Mouse (Mus musculus) common myeloid progenitor, adult 5-6 weeks (primary cell): ENCODE measurements at regions not wholly inside any gene's neighbourhood (a gene's known extent, or its start where the extent isn't known, plus 50 kb on each side); places are given as distances from the start of the nearest gene placed in this dataset.
A peak's percentile ranks its signal among the peaks of the same experiment; 100 is the strongest.

Experiments used
- ATAC-seq: replicated peaks from 2 replicates; pipeline ENCODE4 v1.8.0; 2016; ENCODE audit warnings: low read depth, mild to moderate bottlenecking, moderate TSS enrichment, inconsistent platforms; ENCODE audit not compliant: poor library complexity, severe bottlenecking

- peak; percentile 50 for ATAC-seq
Measured at GRCm38 (mm10) chr1:55807028-55807427, 401.3 kb downstream of the Plcl1 start.

GRCm38 (mm10) chr1:55808724-55809519 is 403.2 kb downstream of the Plcl1 start:
- ATAC-seq: peak; percentile 81

GRCm38 (mm10) chr1:55812486-55812885 is 406.8 kb downstream of the Plcl1 start:
- peak; percentile 30; the same call in 1 of the 2 replicates for ATAC-seq

GRCm38 (mm10) chr1:55820866-55821500 is 415.3 kb downstream of the Plcl1 start:
- ATAC-seq: peak; percentile 63

GRCm38 (mm10) chr1:55822599-55822998 is 416.9 kb downstream of the Plcl1 start:
- ATAC-seq: peak; percentile 48

- ATAC-seq: 0 out of 2 replicates have a peak, but pooled peaks have one; percentile 42
Measured at GRCm38 (mm10) chr1:55827191-55827590, 421.5 kb downstream of the Plcl1 start.

- no peak for ATAC-seq
Measured at GRCm38 (mm10) chr1:55835281-55835680, 429.6 kb downstream of the Plcl1 start.

- 0 out of 2 replicates have a peak, but pooled peaks have one; percentile 22 for ATAC-seq
Measured at GRCm38 (mm10) chr1:55836750-55837149, 431.0 kb downstream of the Plcl1 start.

- 0 out of 2 replicates have a peak, but pooled peaks have one; percentile 22 for ATAC-seq
Measured at GRCm38 (mm10) chr1:55837366-55837765, 431.6 kb downstream of the Plcl1 start.

GRCm38 (mm10) chr1:55838168-55838567 is 432.4 kb downstream of the Plcl1 start:
- peak; percentile 60; the same call in 1 of the 2 replicates for ATAC-seq

- ATAC-seq: no peak
Measured at GRCm38 (mm10) chr1:55848806-55849205, 443.1 kb downstream of the Plcl1 start.

GRCm38 (mm10) chr1:55852354-55852753 is 446.6 kb downstream of the Plcl1 start:
- no peak for ATAC-seq

GRCm38 (mm10) chr1:55859113-55859512 is 453.4 kb downstream of the Plcl1 start:
- ATAC-seq: no peak

- no peak for ATAC-seq
Measured at GRCm38 (mm10) chr1:55863113-55863512, 457.4 kb downstream of the Plcl1 start.

GRCm38 (mm10) chr1:55865274-55865673 is 459.6 kb downstream of the Plcl1 start:
- ATAC-seq: no peak

- no peak for ATAC-seq
Measured at GRCm38 (mm10) chr1:55866677-55867076, 461.0 kb downstream of the Plcl1 start.

- ATAC-seq: no peak
Measured at GRCm38 (mm10) chr1:55873583-55873982, 467.9 kb downstream of the Plcl1 start.

- peak; percentile 95 for ATAC-seq
Measured at GRCm38 (mm10) chr1:55874143-55874867, 468.6 kb downstream of the Plcl1 start.

- peak; percentile 62; the same call in 1 of the 2 replicates for ATAC-seq
Measured at GRCm38 (mm10) chr1:55874868-55875144, 469.1 kb downstream of the Plcl1 start.

GRCm38 (mm10) chr1:55884576-55884975 is 478.9 kb downstream of the Plcl1 start:
- no peak for ATAC-seq
